Mouse (Mus musculus): ENCODE data around the gene Psma6.

GRCm38 (mm10) chr12:55360929-55361328 lies 23.1 kb upstream of the Psma6 start:
- TF ChIP-seq CTCF (IDR thresholded peaks at IDR 0.05; ENCODE audit: extremely low read depth, insufficient read depth, insufficient read length, insufficient replicate concordance): no peak
- TF ChIP-seq POLR2A (IDR thresholded peaks at IDR 0.05; ENCODE audit: low read depth, low read length): no peak

All from spleen, adult 2 months (tissue).